Mouse (Mus musculus): ENCODE data around the gene Suv39h2.

Gene Suv39h2

DNA sequence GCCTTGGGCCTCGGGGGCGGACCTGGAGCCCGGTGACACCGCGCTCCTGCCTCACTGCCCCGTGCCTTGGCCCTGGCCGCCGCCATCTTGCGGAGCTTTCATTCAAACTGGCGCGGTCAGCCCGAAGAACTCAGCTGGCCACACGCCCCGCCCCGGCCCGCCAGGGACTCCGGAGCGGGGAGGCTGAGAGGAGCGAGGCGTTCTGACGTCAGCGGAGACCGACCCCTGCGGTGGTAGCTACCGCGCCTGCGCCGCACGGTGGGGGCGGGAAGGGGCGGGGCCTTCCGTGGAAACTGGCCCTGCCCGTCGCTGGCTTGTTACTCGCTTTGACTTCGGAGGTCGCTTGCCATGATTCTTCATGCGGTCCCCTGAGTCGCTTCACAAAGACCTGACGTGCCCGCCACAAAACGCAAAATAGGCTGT lies at the start of gene Suv39h2:
Suv39h2 (minus strand) TSS at position 171 of the 423 bp plus-strand sequence.
- in situ Hi-C loops (cut with MseI, MboI), result no loop called here

DNA sequence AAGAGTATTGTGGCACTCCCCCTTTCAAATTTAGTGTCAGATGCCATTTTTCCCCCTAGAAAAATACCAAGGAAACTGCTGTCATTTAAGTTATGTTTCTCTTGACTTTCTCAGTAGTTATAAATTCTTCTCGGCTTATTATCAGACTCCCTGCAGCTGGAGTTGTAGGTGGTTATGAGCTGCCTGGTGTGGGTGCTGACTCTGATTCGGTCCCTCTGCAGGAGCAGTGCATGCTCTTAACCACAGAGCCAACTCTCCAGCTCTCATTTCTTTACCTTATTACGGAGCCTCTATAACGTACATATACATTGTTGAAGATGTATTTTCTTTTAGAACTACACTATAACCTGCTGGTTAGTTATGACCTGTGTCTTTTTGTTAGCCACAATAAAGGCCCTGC lies 47.7 kb upstream of the Suv39h2 start:
- in situ Hi-C loops (cut with MseI, MboI), result no loop called here

- in situ Hi-C loops (cut with MseI, MboI), result no loop called here
Measured at GRCm38 (mm10) chr2:3512552-3513454, 38.0 kb upstream of the Suv39h2 start, which contains the start of the genes Gm45902, Hspa14 and Cdnf. Gm45902 (minus strand) TSS chr2:3512790. Hspa14 (minus strand) TSS chr2:3512814. Cdnf (plus strand) TSS chr2:3513030.

GRCm38 (mm10) chr2:3512076-3512475 lies 37.2 kb upstream of the Suv39h2 start:
- in situ Hi-C loops (cut with MseI, MboI), result no loop called here

DNA sequence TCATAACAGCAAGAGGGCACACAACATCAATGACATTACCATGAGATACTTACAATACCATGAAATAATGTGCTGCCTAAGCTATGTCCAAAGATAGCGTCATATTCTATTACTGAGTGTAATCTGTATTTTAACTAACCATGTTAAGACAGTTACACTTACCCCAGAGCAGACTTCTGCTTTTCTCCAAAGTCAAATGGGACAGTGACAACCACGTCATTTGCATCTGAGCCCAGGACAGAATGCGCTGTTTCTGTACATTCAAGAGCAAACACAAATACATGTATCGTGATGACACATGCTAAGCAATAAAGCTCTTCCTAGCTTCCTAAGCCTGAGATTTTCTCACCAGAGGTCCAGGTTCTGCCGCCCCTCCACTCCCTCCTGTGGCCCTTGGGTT lies 26.1 kb upstream of the Suv39h2 start:
- in situ Hi-C loops (cut with MseI, MboI), result no loop called here

DNA sequence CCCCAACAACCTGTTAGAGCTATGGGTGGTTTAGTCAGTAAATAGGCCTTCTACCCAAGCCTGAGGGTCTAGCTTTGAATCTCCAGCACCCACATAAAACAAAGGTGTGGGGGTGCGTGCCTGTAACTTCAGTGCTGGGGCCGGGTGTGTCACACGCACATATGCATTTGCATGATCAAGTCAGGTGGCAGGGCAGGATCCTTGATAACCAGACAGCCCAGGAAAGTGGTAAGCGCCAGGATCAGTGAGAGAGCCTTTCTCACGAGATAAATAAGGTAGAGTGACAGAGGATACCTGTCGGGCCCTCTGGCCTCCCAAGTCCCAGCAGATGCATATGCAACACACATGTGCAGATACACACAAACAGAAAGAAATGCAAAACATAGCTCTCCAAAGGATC lies 24.7 kb upstream of the Suv39h2 start:
- in situ Hi-C loops (cut with MseI, MboI), result no loop called here

- in situ Hi-C loops (cut with MseI, MboI), result no loop called here
Measured at GRCm38 (mm10) chr2:3493833-3494409, 19.1 kb upstream of the Suv39h2 start.

DNA sequence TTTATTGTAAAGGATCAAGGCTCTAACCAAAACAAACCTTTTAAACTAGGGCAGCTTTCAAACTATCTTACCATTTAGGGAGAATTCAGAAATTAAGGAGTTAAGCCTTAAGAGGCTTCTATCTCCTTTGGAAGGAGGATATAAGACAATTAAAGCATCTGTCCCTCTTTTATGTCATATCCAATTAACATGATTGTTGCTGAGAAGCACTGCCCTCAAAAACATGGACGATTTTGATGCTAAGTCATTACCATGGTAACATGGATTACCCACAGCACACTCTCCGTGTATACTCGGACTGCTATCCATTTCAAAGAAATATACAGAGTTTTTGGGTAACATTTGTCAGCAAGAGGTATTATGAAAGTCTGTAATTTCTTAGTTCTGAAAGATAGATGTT lies 15.0 kb upstream of the Suv39h2 start:
- in situ Hi-C loops (cut with MseI, MboI), result no loop called here

GRCm38 (mm10) chr2:3480239-3480638 lies 5.4 kb upstream of the Suv39h2 start:
- in situ Hi-C loops (cut with MseI, MboI), result no loop called here

DNA sequence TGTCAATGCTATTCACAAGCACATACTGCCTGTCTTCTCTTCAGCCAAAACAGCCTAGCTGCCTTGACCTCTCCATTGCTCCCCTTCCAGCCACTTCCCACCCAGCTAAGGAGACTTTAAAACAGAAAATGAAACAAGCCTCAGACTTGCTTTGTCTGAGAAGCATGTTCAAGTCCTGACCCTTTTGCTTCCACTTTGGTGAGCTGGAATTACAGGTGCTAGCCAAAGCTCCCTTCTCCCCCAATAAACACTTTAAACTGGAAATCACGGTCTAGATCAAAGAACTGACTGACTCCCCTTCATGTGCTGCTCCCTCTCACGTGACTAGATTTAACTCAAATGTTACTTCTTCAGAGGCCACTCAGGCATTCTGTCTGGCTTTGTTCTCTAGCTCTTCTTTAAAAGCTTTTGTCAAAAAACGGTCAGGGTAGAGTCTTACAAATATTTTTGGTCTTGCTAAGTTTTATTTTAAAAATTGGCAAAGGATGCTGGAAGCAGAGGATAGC lies 968 bp upstream of the Suv39h2 start:
- in situ Hi-C loops (cut with MseI, MboI), result no loop called here

- in situ Hi-C loops (cut with MseI, MboI), result no loop called here
Measured at GRCm38 (mm10) chr2:3474361-3474805, 448 bp downstream of the Suv39h2 start.

GRCm38 (mm10) chr2:3473891-3474290 lies 940 bp downstream of the Suv39h2 start:
- in situ Hi-C loops (cut with MseI, MboI), result no loop called here

DNA sequence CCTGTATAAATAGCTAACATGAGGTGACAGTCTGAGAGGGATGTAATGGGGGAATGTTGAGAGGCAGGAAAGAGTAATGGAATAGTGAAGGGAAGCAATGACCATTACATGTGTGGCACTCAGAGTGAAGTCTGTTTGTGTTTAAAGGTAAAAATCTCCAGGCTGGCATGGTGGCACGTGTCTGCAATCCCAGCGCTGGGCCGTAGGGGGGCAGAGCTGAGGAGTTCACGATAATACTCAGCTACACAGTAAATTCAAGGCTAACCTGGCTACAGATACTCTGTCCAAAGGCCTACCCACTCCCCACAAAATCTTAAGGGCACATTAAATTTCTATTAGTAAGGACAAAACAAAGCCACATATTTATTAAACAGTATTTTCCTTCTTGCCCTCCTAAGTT lies 18.2 kb downstream of the Suv39h2 start:
- in situ Hi-C loops (cut with MseI, MboI), result no loop called here

DNA sequence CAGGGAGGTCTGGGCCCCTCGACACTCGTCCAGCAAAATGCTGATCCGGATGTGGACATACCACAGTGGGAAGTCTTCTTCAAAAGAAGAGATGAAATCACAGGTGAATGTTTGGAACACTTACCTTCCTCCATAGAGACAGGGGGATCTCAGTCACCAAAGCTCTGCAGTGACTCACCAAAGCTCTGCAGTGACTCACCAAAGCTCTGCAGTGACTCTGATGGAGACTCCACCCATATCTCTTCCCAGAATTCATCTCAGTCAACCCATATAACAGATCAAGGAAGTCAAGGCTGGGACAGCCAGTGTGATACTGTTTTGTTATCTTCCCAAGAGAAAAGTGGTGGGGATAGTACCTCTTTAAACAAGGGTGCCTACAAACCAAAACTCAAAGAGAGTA lies 21.7 kb downstream of the Suv39h2 start:
- in situ Hi-C loops (cut with MseI, MboI), result no loop called here

DNA sequence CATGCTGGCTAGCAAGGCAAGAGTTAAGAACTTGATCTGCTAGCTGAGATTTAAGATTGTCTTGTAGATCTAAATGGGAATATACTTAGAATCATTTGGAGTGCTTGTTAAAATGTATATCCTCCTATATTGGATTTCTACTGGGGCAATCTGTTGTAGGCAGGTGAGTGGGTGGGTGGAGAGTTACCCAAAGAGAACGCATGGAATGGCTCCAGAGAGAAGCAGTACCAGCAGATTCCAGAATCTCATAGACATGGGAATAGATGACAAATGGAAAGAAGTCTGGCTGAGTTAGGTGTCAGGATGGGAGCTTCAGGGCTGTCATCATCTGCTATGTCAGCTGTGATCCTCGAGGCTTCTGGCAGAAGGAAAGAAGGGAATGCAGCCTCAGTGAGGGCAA lies 25.4 kb downstream of the Suv39h2 start:
- in situ Hi-C loops (cut with MseI, MboI), result no loop called here

DNA sequence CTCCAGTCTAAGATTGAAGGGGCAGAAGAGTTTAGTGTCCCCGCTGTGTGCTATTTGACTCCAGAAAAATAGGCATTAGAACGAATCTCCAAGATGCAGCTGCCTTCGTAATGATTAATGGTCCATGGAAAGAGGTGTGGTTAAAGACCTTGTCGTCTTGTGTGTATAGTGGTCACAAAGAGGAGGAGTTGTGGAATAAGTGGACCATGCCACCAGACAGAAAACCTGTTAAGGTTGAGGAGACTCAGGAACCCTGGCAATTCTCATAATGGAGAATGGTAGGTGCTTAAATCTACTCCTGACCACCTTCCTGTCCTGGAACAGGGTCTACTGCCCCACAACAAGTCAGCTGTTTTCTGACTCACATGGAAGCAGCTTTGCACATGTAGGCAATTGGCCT lies 28.8 kb downstream of the Suv39h2 start:
- in situ Hi-C loops (cut with MseI, MboI), result no loop called here

GRCm38 (mm10) chr2:3444206-3444605 lies 30.6 kb downstream of the Suv39h2 start:
- in situ Hi-C loops (cut with MseI, MboI), result no loop called here

DNA sequence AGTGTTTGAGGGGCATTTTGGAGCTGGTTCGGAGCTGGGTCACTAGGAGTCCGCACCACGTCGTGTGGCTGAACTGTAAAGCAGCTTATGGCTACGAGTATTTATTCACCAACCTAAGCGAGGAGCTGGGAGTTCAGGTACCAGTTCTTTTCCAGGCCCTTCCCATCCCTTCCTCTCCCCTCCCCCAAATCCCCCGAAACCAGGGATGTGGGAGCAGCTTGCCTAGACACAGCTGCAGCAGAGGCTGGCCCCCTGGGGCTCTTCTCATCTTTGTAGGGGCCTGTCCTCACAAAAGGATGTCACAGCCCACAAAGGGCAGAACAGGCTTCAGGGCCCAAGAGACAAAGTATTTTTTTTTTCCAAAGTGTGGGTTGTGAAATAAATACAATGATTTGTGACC lies 36.9 kb downstream of the Suv39h2 start:
- in situ Hi-C loops (cut with MseI, MboI), result no loop called here

GRCm38 (mm10) chr2:3435369-3436061 lies 39.3 kb downstream of the Suv39h2 start:
- in situ Hi-C loops (cut with MseI, MboI), result no loop called here

GRCm38 (mm10) chr2:3430956-3431355 lies 43.9 kb downstream of the Suv39h2 start:
- in situ Hi-C loops (cut with MseI, MboI), result no loop called here

DNA sequence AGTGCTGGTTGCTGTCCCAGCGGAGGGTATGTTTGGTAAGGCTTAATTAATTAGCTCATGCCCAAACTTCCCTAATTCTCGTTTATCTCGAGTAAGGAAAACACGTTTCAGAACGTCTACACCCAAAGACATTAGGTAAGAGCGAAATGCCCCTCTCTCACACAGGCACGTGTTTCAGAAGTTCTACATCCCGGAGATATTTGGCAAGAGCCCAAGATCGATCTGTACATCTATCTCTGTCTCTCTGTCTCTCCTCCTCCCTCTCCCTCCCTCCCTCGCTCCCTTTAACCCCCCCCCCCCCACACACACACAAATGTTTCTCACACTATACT lies 50.3 kb downstream of the Suv39h2 start:
- in situ Hi-C loops (cut with MseI, MboI), result no loop called here

DNA sequence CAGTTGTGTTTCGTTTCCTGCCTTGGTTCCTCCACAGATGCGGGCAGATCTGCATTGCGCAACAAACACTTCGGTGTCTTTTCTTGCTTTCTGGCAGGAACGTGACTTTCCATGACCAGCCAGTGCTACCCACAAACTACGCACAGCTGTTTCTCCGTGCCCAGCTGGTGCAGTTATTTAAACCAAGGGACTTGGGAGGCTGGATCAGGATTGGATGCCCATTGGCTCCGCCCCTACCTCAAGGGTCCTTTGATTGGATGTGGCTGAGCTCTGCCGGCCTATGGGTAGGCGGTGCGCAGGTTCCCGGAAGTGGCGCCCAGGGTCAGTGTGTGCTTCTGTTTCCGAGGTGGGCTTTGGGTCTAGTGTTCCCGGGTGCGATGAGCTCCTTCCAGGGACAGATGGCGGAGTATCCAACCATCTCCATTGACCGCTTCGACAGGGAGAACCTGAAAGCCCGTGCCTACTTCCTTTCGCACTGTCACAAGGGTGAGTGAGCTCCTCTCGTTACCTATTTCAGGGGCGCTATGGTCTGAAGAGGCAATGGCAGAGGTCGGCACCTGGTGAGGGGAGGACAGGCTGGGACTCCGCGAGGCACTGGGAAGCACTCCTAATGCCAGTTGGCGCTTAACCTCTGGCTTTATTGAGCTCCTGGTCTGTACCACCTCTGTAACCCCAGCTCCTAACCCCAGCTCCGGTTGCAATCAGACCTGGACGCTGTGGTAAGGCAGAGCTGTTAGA lies 50.8 kb downstream of the Suv39h2 start, which contains the start of gene Dclre1c:
Dclre1c (plus strand) TSS at position 291 of the 738 bp plus-strand sequence.
- in situ Hi-C loops (cut with MseI, MboI), result no loop called here

All from mouse trophoblast stem cell (cell line).